Mouse (Mus musculus): ENCODE measurements around the gene Akap1. TPM values are rescaled to one million over a fixed set of nuclear protein-coding genes. Genes with fewer than 3 reads are reported as not detected.

Gene Akap1
- total and polyA plus RNA-seq, 2 experiments from 2014 or later = 54.0 to 125 TPM

DNA sequence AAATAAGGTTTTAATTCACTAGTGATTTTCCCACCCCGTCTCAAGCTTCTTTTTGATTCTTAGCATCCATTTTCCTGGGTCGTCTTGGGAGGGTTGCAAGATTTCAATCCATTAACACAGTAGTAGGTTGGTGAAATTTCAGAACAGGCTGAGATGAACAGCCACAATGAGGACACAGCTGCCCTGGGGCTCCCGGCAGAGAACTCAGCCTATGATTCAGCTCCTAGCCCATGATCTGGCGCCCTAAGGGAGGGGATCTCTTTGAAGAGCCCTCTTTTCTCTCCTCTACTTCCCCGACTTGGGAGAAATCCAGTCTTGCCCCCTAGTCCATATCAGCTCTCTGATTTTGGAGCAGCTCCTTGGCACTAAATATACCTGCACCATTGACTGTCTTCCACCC is 41.9 kb downstream of the Akap1 start:
- no peak for TF ChIP-seq CTCF (IDR thresholded peaks at IDR 0.05; ENCODE audit: low read depth)
- TF ChIP-seq EP300 (IDR thresholded peaks at IDR 0.05; ENCODE audit: low read depth) = no peak
- DNase-seq (ENCODE audit: low spot score) (no peak), ATAC-seq (ENCODE audit: insufficient read depth, low read depth) (no peak)
- Histone ChIP-seq H3K4me3 (ENCODE audit: low read depth, low read length) (peak overlapping the region; percentile 7; the same call in 1 of the 2 replicates), H3K4me1 (ENCODE audit: control insufficient read depth, insufficient read depth) (peaks cover 11% of the 10 kb centered on the region), H3K4me2 (ENCODE audit: low read depth, low read length) (peak overlapping the region; percentile 47), H3K9me3 (replicated peaks; ENCODE audit: control insufficient read depth, low read length) (no peaks in the 10 kb centered on the region), H3K36me3 (replicated peaks; ENCODE audit: control insufficient read depth, insufficient read depth, low read length) (no peaks in the 10 kb centered on the region), H3K27ac (ENCODE audit: low read depth) (no peak overlapping the region), H3K27me3 (ENCODE audit: control insufficient read depth, insufficient read depth, low read length) (no peaks in the 10 kb centered on the region), H3K9ac (replicated peaks; ENCODE audit: low read depth, low read length) (no peak overlapping the region)
- 53% methylated on average over 5 of the region's 5 CpGs for WGBS

- WGBS = 16% methylated on average over 24 of the region's 24 CpGs
- no peaks in the 10 kb centered on the region for H3K36me3 ChIP-seq (replicated peaks; ENCODE audit: control insufficient read depth, insufficient read depth, low read length)
- peak overlapping the region; percentile 37; the same call in 1 of the 2 replicates for H3K9ac ChIP-seq (replicated peaks; ENCODE audit: low read depth, low read length)
- H3K27me3 ChIP-seq (ENCODE audit: control insufficient read depth, insufficient read depth, low read length) = no peaks in the 10 kb centered on the region
- TF ChIP-seq EP300 (IDR thresholded peaks at IDR 0.05; ENCODE audit: low read depth) (0 out of 2 replicates have a peak, but pooled peaks have one; percentile 27), CTCF (IDR thresholded peaks at IDR 0.05; ENCODE audit: low read depth) (peak; percentile 17; the same call in 1 of the 2 replicates)
- H3K9me3 ChIP-seq (replicated peaks; ENCODE audit: control insufficient read depth, low read length) = no peaks in the 10 kb centered on the region
- H3K4me2 ChIP-seq (ENCODE audit: low read depth, low read length) = peak overlapping the region; percentile 48
- DNase-seq (ENCODE audit: low spot score) (peak; percentile 75), ATAC-seq (ENCODE audit: insufficient read depth, low read depth) (peak; percentile 65)
- peak overlapping the region; percentile 9; the same call in 1 of the 2 replicates for H3K4me3 ChIP-seq (ENCODE audit: low read depth, low read length)
- H3K27ac ChIP-seq (ENCODE audit: low read depth) = peak overlapping the region; percentile 59
- peaks cover 11% of the 10 kb centered on the region for H3K4me1 ChIP-seq (ENCODE audit: control insufficient read depth, insufficient read depth)
Observed at GRCm38 (mm10) chr11:88820742-88821576, 43.4 kb downstream of the Akap1 start.

DNA sequence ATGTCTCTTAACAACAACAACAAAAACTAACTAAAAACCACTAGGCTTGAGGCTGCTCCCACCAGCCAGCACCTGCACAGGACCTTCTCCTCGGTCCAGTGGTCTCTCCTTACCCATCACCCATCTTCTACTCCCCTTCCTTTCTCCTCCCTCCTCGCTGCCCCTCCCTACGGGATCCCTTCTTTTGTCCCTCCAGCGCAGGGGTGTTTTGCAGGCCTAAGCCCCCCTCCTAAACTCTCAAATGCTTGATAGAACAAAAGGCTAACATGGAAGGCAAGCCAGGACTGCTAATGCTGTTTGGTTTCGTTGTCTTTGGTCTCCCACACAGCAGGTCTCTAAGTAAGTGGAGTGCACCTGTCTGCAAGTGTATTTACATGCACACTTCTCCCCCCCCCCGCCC is 44.1 kb downstream of the Akap1 start:
- Histone ChIP-seq H3K27me3 (ENCODE audit: control insufficient read depth, insufficient read depth, low read length) (no peaks in the 10 kb centered on the region), H3K4me3 (ENCODE audit: low read depth, low read length) (no peak overlapping the region), H3K9me3 (replicated peaks; ENCODE audit: control insufficient read depth, low read length) (no peaks in the 10 kb centered on the region), H3K27ac (ENCODE audit: low read depth) (no peak overlapping the region), H3K9ac (replicated peaks; ENCODE audit: low read depth, low read length) (no peak overlapping the region), H3K4me1 (ENCODE audit: control insufficient read depth, insufficient read depth) (peaks cover 11% of the 10 kb centered on the region), H3K36me3 (replicated peaks; ENCODE audit: control insufficient read depth, insufficient read depth, low read length) (no peaks in the 10 kb centered on the region), H3K4me2 (ENCODE audit: low read depth, low read length) (peak overlapping the region; percentile 48; the same call in 1 of the 2 replicates)
- whole genome bisulfite sequencing = 50% methylated on average over 6 of the region's 6 CpGs
- ATAC-seq (ENCODE audit: insufficient read depth, low read depth) = no peak
- DNase-seq (ENCODE audit: low spot score) = no peak
- TF ChIP-seq CTCF (IDR thresholded peaks at IDR 0.05; ENCODE audit: low read depth) (no peak), EP300 (IDR thresholded peaks at IDR 0.05; ENCODE audit: low read depth) (no peak)

GRCm38 (mm10) chr11:88817061-88817460 is 47.3 kb downstream of the Akap1 start:
- 69% methylated on average over 5 of the region's 5 CpGs for WGBS

DNA sequence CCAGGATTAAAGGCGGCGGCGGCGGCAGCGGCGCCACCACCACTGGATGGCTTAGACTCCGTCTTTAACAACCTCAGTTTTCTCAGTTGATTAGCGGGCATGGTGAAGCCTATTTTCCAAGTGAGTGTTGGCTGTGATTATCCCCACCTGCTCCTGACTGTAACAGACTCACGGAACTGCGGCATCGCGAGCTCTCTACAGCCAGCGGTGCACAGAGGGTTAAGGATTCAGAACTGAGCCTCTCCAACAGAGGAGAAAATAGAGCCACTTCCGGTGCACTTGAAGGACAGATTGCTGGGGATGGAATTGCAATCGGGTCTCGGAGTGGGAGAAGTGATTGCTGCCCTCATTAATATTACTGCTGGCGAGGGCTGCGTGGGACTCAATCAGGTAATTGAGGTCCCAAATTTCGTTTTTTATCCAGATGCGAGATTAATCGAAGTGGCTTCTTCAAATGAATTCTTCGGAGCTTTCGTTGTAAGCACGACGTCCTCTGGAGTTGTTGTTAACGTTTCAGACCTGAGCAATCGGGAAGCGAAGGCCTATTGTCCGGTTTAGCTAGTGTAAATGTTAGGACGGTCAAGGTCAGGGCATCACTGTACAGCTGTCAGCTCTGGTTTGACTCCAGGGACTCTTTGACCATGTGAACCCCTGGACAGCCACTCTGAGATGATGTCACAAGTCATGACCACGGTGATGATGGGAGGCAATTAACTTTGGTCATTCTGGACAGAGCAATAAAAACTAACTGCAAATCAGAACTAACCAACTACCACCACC is 61.0 kb downstream of the Akap1 start:
- peak; percentile 51 for DNase-seq (ENCODE audit: low spot score)
- peaks cover 3% of the 10 kb centered on the region; the same call in 1 of the 2 replicates for H3K4me1 ChIP-seq (ENCODE audit: control insufficient read depth, insufficient read depth)

More at GRCm38 (mm10) chr11:88817061-88817460, 47.3 kb downstream of the Akap1 start:
- H3K36me3 ChIP-seq (replicated peaks; ENCODE audit: control insufficient read depth, insufficient read depth, low read length) = no peaks in the 10 kb centered on the region
- DNase-seq (ENCODE audit: low spot score) (no peak), ATAC-seq (ENCODE audit: insufficient read depth, low read depth) (no peak)
- no peak overlapping the region for H3K9ac ChIP-seq (replicated peaks; ENCODE audit: low read depth, low read length)
- H3K27me3 ChIP-seq (ENCODE audit: control insufficient read depth, insufficient read depth, low read length) = no peaks in the 10 kb centered on the region
- no peak overlapping the region for H3K4me2 ChIP-seq (ENCODE audit: low read depth, low read length)
- peaks cover 11% of the 10 kb centered on the region for H3K4me1 ChIP-seq (ENCODE audit: control insufficient read depth, insufficient read depth)
- H3K9me3 ChIP-seq (replicated peaks; ENCODE audit: control insufficient read depth, low read length) = no peaks in the 10 kb centered on the region
- H3K4me3 ChIP-seq (ENCODE audit: low read depth, low read length) = no peak overlapping the region
- no peak overlapping the region for H3K27ac ChIP-seq (ENCODE audit: low read depth)
- TF ChIP-seq EP300 (IDR thresholded peaks at IDR 0.05; ENCODE audit: low read depth) (no peak), CTCF (IDR thresholded peaks at IDR 0.05; ENCODE audit: low read depth) (no peak)

More for the DNA sequence above, 61.0 kb downstream of the Akap1 start:
- Histone ChIP-seq H3K27me3 (ENCODE audit: control insufficient read depth, insufficient read depth, low read length) (no peaks in the 10 kb centered on the region), H3K36me3 (replicated peaks; ENCODE audit: control insufficient read depth, insufficient read depth, low read length) (no peaks in the 10 kb centered on the region), H3K9ac (replicated peaks; ENCODE audit: low read depth, low read length) (no peak overlapping the region; the same call in 1 of the 2 replicates), H3K9me3 (replicated peaks; ENCODE audit: control insufficient read depth, low read length) (no peaks in the 10 kb centered on the region), H3K4me2 (ENCODE audit: low read depth, low read length) (peak overlapping the region; percentile 48), H3K4me3 (ENCODE audit: low read depth, low read length) (peak overlapping the region; percentile 24), H3K27ac (ENCODE audit: low read depth) (peak overlapping the region; percentile 40; the same call in 1 of the 2 replicates)
- peak; percentile 85 for ATAC-seq (ENCODE audit: insufficient read depth, low read depth)
- WGBS = 35% methylated on average over 31 of the region's 31 CpGs
- no peak for TF ChIP-seq CTCF (IDR thresholded peaks at IDR 0.05; ENCODE audit: low read depth)
- TF ChIP-seq EP300 (IDR thresholded peaks at IDR 0.05; ENCODE audit: low read depth) = no peak

Measured in heart, postnatal 0 days (tissue).